Mouse (Mus musculus) stomach, postnatal 0 days (tissue): ENCODE data around the gene Rps13.

Experiments
- CTCF ChIP-seq: IDR thresholded peaks from 2 replicates; pipeline ENCODE4 v1.5.1; 2016; ENCODE audit warnings: antibody characterized with exemption, low read depth, mild to moderate bottlenecking, moderate library complexity
- EP300 ChIP-seq: optimal IDR thresholded peaks from 2 replicates; pipeline ENCODE3; 2016; ENCODE audit warnings: antibody characterized with exemption

- no peak for TF ChIP-seq CTCF
- TF ChIP-seq EP300, result no peak
Observed at GRCm38 (mm10) chr7:116307871-116308631, 25.9 kb downstream of the Rps13 start, which contains the start of gene Plekha7.
